Mouse (Mus musculus) yolk sac, embryonic 10.5 days (tissue): Measurements from ENCODE around the gene Myh14.

Experiments used
- DNase-seq: peaks from one replicate; pipeline ENCODE4 v3.0.0-alpha.2; 2017; ENCODE audit warnings: low spot score

Myh14 gene

DNA sequence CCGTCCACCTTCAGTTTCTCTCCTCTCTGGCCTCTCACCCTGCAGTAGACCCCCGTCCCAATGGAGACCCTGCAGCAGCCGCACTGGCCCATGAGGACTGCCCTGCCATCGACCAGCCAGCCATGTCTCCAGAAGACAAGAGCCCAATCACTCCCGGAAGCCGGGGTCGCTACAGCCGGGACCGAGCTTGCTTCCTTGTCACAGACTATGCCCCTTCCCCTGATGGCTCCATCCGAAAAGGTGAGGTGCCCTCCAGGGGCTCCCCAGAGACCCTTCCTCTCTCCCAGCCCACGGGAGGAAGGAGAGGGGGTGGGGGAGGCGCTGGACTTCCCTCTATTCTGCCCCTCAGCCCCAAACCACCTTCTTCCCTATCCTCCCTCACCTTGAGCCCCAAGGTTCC is 72.3 kb downstream of the Myh14 start:
- no peak for DNase-seq

DNA sequence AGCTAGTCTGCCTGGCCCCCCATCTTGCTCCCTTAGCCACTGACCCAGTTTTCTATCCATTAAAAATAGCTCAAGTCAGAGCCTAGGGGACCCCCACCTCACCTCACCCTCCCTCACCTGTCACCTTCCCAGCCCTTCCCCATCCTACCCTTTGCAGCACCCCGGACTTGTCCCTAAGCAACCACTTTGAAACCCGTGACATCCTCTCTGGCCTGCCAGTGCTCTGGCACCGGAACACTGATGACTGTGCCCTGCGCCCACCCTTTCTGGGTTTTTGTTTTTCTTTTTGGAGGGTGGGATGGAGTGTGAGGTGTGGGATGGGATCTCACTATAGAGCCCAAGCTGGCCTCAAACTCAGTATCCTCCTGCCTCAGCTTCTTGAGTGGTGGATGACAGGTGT is 73.0 kb downstream of the Myh14 start:
- DNase-seq: no peak

DNA sequence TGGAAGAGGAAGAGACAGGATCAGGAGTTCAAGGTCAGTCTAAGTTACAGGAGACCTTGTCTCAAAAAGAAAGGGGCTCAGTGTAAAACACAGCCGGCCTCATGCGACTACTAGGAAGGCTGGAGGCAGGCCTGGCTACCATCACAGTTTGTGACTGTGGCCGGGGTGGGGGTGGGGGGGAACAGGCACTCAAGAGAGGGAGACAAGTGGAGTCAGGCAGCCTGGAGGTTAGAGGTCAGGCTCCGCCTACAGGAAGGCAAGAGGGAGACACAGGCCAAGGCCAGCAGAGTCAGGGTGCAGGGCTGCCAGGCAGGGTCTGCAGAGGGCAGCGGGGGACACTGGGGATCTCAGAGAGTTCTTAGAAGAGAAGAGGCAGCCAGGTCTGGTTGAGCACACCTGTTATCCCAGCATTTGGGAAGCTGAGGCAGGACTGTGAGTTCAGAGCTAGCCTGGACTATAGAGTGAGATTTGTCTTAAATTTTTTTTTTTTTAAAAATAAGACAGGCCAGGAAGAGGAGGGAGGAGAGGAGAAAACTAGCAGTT is 73.6 kb downstream of the Myh14 start:
- DNase-seq: no peak

DNA sequence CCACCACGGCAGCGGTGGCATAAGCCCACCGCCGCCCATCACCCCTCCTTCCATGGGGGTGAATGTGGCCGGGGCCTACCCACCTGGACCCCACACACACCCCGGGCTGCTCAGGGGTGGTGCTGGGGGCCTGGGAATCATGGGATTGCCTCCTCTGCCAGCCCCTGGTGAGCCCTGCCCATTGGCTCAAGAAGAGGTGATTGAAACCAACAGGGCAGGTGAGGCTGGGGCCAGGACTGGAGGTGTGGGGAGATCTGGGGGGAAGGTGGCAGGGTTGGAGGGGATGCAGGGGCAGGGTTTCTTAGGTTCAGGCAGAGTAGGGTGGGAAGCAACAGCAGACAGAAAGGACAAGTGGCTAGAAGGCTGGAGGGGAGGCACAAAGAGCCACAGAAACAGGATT is 74.6 kb downstream of the Myh14 start:
- no peak for DNase-seq

DNA sequence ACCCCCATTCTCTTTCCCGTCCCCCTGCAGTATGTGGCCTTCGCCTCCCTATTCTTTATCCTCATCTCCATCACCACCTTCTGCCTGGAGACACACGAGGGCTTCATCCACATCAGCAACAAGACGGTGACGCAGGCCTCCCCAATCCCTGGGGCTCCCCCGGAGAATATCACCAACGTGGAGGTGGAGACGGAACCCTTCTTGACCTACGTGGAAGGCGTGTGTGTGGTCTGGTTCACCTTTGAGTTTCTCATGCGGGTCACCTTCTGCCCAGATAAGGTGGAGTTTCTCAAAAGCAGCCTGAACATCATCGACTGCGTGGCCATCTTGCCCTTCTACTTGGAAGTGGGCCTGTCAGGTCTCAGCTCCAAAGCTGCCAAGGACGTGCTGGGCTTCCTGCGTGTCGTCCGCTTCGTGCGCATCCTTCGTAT is 75.5 kb downstream of the Myh14 start:
- DNase-seq: no peak

DNA sequence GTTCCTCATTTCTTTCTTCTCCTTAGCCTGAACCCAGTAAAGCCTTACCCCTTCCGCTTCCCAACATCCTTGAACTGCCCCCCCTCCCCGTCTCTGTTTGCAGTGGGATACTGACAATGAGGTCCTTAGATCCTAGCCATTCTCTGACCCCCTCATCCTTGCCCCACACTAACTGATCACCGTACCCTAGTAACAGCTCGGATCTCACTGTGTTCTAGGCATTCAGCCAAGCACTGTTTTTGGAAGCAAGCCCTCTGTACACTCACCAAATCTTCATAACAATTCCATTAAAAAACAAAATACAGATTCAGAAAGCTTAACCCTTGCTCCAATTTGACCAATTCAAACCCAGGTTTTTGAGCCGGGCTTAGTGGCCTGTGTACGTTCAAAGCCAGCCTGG is 76.4 kb downstream of the Myh14 start:
- DNase-seq: no peak

DNA sequence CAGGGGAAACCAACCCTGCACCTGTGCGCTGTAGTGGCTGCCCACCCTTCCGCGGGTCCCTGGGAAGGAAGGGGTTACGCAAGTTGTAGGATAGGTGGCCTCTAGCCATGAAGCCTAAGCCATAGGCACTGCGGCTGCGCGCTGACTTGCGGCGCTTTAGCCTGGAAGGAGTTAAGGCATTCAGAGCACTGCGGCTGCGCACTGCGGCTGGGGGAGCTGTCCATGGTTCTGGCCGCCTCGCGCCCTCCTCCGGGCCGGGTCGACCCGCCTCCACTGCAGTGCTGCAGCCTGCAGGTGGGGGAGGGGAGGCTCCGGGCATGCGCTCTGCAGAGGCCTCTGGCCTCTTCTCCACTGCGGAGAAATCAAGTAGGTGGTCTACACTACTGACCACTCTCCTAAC is 76.9 kb downstream of the Myh14 start:
- peak; percentile 80 for DNase-seq

DNA sequence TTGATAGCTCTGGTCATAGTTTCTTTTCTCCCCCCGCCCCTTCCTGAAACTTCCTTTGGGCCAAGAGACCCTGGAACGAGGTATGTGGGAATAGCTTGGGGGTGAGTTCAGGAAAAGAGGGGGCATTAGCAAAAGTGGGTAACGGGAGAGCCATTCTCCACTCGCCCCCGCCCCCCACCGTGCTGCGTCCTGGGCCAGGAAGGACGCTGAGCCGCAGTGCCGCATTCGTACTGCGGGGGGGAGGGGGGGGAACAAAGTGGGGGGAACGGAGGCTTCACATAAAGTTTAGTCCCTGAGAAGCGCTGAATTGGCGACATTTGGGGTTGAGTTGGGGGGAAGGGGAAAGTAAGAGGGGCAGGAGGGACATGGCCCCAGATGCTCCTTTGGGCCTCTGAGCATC is 77.6 kb downstream of the Myh14 start:
- no peak for DNase-seq

DNA sequence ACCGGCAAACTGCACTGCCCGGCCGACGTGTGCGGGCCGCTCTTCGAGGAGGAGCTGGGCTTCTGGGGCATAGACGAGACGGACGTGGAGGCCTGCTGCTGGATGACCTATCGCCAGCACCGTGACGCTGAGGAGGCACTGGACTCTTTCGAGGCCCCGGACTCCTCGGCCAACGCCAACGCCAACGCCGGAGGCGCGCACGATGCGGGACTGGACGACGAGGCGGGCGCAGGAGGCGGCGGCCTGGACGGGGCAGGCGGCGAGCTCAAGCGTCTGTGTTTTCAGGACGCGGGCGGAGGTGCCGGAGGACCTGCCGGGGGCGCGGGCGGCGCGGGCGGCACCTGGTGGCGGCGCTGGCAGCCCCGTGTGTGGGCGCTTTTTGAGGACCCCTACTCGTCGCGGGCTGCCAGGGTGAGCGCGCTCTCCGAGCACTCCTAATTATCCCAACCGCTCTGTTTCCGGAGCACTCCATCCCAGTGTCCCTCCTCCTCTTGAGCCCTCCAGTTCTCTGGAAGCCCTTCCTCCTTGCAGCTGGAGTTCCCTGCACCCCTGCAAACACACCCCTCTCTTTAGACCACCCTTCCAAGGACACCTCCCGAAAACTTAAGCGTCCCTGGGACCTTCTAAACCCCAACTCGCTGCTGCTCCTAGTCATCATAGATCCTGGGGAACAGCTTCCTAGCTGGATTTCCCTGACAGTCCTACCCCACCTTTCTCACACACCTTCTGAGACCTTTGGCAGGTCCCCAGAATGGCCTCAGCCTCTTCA is 79.1 kb downstream of the Myh14 start:
- DNase-seq: no peak

DNA sequence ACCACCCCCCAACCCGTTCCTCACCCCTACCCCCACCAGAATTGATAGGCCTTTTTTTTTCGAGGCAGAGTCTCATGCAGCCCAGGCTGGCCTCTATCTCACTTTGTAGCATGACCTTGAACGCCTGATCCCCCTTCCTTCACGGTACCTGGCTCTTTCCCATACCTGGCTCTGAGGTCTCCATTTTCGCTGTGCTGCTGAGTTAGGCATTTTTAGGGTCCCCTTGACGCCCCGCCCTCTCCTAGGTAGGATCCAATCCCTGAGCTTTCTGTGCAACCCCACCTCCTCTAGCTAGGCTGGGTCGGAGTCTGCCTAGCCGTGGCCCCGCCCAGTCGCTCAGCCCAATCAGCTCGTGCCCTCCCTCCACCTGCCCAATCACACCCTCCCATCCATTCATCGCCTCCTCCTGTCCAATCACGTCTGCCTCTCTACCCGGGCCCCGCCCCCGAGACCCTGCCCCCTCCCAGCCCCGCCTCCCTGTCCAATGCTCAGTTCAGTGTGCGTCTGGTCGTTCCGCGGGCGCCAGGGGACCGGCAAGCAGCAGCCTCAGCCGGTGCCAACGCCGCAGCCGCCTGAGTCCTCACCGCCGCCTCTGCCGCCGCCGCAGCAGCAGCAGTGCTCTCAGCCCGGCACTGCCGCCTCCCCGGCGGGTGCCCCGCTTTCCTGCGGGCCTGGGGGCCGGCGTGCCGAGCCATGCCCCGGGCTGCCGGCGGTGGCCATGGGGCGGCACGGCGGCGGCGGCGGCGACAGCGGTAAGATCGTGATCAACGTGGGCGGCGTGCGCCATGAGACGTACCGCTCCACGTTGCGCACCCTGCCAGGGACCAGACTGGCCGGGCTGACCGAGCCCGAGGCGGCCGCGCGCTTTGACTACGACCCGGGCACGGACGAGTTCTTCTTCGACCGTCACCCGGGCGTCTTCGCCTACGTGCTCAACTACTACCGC is 80.0 kb downstream of the Myh14 start, which contains the start of gene Kcnc3:
Kcnc3 (plus strand) TSS at position 263 of the 946 bp plus-strand sequence.
- peak; percentile 95 for DNase-seq

DNA sequence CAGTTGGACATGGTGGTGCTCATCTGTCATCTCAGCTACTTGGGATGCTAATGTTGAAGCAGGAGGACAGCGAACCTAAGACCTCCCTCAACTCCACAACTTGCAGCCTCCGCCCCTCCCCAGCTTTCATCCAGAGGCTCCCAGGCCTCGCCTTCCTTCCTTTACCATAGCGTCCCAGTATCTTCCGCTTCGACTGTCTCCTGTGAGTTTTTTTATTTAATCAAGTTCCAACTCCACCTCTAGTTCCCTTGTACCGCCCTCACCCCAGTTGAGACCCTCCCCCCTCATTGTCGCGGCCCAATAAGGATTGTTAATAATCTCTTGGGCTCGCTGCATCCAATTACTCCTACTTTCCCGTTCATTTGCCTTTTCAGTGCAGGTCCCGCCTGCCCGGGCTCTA is 80.7 kb downstream of the Myh14 start:
- DNase-seq: no peak

DNA sequence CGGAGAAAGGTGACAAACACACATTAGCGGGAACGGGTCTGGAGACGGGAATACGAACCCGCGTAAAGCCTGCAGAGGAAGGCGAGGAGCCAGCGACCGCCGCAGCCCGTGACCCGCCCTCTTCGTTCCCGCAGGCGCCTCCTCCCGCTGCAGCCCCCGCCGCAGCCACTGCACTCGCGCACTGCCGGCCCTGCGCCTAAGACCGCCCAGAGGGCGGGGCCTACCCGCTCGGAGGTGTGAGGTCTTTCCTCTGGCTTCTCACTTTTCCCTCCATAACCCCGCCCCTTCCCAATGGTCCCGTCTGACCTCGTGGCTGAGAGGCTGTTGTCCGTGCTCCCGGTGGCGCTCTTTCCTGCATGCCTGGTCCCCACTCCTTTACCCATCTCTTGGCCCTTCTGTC is 81.5 kb downstream of the Myh14 start:
- DNase-seq: peak; percentile 80

DNA sequence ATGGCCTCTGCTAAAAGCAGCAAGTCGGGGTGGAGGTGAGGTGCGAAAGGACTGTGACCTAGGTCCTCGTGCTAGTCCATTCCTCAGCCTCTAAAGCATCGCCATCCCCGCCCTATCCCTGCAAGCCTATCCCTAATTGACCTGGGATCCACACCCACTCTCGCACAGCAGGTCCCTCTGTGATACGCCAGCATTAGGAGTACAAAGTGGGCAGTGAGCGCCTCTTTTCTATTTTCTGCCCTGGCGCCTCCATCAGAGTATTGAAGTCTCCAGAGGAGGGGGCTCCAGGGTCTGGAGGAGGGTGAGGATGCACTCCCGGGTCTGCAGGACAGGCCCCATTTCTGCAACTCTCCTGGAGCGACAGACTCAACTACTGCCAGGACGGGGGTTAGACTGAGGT is 82.3 kb downstream of the Myh14 start:
- DNase-seq: no peak

DNA sequence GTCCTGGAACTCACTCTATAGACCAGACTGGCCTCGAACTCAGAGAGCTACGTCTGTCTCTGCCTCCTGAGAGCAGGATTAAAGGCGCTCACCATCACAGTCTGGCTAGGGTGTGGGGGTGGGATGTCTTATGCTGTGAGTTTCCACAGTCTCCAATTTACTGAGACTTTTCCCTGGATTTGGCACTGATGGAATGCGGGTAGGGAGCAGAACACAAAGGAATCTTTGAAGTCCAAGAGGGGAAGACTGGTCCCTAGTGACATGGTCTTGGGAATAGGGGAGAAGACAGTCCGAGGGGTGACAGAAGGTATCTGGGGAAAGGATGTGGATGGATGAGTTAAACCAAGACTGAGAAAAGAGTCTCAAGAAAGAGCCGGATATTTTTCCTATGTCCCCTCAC is 83.0 kb downstream of the Myh14 start:
- no peak for DNase-seq

DNA sequence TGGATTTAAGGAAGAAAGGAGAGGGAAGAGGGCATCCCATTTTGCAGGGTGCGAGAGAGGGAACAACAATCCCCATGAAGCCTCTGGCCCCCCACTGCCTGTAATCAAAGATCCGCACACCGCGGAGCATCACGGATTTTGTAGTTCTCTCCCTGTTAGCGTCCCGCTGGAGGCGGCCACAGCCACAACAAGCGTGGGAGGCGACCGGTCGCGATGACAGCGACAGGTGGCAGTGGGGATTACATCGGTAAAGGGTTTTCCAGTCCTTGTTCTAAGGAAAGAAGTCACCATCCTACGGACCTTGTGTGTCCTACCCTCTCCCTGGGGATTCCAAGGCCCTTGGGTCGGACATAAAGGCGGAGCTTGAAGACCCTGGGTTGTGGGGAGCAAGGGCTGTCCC is 83.7 kb downstream of the Myh14 start:
- no peak for DNase-seq

DNA sequence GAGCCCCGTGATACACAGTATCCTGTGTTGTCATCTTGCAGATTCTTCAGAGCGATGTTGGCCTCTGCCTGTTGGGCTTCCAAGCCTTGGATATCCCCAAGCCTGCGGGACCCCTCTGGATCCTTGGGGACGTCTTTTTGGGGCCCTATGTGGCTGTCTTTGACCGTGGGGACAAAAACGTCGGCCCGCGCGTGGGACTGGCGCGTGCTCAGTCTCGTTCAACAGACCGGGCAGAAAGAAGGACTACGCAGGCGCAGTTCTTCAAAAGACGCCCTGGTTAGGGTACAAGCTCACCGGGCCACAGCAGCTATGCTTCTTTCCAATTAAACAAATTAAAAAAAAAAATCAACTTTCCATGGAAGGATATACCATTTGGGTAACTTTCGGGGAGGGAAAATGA is 84.1 kb downstream of the Myh14 start:
- DNase-seq: no peak

DNA sequence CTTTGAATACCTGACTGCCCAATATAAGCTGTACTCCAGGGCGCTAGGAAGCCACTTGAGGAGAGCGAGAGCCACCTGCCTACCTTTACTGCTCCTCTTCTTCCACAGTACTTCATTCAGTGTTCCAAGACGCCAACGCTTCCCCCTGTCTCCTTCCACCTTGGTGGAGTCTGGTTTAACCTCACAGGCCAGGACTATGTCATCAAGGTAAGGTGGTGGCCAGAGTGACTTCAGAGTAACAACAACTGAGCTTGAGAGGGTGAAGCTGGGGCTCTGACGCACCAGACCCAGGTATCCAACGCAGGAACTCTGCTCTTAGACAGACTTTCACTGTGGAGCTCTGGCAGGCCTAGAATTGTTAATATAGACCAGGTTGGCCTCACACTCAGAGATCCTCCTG is 85.0 kb downstream of the Myh14 start:
- no peak for DNase-seq

DNA sequence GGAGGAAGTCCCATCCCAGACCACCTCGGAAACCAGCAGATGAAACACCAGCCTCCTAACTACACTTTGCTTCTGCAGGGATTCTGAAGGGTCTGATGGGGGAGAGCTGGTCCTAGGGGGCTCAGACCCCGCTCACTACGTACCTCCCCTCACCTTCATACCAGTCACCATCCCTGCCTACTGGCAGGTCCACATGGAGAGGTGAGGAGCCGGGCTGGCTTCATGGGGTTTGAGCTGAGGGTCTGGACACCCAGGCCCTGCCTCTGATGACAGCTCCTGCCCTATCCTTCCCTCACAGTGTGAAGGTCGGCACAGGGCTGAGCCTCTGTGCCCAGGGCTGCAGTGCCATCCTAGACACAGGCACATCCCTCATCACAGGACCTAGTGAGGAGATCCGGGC is 85.7 kb downstream of the Myh14 start:
- no peak for DNase-seq

DNA sequence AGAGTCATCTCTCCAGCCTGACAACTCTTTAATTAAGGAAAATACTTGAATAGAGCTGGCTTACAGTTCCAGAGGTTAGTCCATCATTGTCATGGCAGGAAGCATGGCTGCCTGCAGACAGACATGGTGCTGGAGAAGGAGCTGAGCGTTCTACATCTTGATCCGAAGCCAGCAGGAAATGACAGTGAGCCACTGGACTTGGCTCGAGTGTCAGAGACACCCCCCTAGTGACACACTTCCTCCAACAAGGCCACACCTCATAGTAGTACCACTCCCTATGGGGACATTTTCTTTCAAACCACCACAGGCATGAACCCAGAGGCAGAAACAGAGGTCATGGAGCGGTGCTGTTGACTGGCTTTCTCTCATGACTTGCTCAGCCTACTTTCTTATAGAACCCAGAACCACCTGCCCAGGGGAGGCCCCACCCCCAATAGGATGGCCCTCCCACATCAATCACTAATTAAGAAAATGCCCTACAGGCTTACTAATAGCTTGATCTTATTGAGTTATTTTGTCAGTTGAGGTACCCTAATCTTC is 86.3 kb downstream of the Myh14 start:
- DNase-seq: no peak

DNA sequence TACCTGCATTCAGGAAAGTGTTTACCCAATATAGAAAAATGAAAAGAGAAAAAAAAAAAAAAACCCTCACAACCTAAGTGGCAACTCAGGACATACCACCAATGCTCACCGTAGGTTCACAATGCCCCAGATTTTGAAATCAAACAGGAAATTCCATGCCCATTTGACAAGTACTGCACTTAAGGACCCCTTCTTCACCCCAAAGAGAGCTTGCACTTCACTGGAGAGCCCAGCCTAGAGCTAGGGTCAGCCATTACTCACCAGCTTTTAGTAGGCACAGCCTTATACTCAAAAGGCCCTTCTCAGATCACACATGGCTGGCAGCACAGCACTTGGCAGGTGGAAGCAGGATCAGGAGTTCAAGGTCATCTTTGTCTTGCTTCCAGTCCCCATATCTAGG is 87.5 kb downstream of the Myh14 start:
- DNase-seq: no peak

DNA sequence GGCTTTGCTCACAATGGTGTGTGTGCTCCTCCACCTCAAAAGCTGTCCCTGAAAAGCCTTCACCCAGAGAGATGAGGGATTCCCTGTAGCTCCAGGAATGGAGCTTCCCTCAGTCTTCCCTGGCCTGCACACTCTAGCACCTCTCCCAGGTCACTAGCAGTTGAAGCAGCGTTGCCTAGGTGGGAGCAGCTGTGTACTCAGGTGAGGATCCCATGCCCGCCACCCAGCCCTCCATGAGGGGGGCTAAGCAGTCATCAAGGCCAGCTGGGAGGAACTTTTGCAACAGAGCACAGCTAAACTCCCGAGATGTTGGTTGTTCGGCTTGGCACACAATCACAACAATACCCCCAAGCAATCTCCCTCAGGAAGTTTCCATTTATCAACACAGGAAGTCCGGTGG is 87.9 kb downstream of the Myh14 start:
- no peak for DNase-seq

DNA sequence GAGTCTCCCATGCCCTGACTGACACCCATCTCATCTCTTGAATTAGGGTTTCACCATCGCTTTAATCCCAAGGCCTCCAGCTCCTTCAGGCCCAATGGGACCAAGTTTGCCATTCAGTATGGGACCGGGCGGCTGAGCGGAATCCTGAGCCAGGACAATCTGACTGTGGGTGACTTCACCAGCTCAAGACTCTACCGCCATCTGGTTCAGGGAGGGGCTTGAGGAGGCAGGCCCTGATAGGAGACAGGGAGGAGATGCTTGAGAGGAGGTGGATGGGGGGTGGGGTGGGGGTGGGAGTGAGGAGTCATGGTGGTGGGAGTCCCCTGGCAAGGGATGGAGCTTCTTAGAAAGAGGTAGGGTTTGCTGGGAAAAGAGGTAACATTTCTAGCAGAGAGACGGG is 89.0 kb downstream of the Myh14 start:
- DNase-seq: no peak
